Mouse (Mus musculus) ovary, postnatal 14 days (tissue): Measurements from ENCODE around the gene Utp20.

Source experiments
- DNase-seq: peaks from one replicate; pipeline ENCODE4 v3.0.0; 2022; ENCODE audit warnings: low spot score

Gene Utp20

GRCm38 (mm10) chr10:88716986-88717755 is 109.4 kb downstream of the Utp20 start:
- no peak for DNase-seq

- DNase-seq, result no peak
Measured at GRCm38 (mm10) chr10:88715621-88716020, 111.0 kb downstream of the Utp20 start.

- no peak for DNase-seq
Measured at GRCm38 (mm10) chr10:88714744-88715143, 111.9 kb downstream of the Utp20 start.

- DNase-seq, result no peak
Measured at GRCm38 (mm10) chr10:88712359-88712758, 114.2 kb downstream of the Utp20 start.

GRCm38 (mm10) chr10:88708671-88709523 is 117.7 kb downstream of the Utp20 start:
- DNase-seq, result no peak

- no peak for DNase-seq
Measured at GRCm38 (mm10) chr10:88700938-88701337, 125.7 kb downstream of the Utp20 start.
